Mouse (Mus musculus): ENCODE data around the gene Wasf3.

Gene Wasf3

GRCm38 (mm10) chr5:146384935-146385591 lies at the start of gene Wasf3:
TSS of gene Wasf3 (plus strand) at chr5:146384985.
- peak; percentile 91 for DNase-seq (ENCODE audit: low spot score)

- DNase-seq (ENCODE audit: low spot score) = no peak
Observed at GRCm38 (mm10) chr5:146338064-146338463, 46.7 kb upstream of the Wasf3 start.

GRCm38 (mm10) chr5:146340037-146340436 lies 44.7 kb upstream of the Wasf3 start:
- DNase-seq (ENCODE audit: low spot score) = no peak

DNA sequence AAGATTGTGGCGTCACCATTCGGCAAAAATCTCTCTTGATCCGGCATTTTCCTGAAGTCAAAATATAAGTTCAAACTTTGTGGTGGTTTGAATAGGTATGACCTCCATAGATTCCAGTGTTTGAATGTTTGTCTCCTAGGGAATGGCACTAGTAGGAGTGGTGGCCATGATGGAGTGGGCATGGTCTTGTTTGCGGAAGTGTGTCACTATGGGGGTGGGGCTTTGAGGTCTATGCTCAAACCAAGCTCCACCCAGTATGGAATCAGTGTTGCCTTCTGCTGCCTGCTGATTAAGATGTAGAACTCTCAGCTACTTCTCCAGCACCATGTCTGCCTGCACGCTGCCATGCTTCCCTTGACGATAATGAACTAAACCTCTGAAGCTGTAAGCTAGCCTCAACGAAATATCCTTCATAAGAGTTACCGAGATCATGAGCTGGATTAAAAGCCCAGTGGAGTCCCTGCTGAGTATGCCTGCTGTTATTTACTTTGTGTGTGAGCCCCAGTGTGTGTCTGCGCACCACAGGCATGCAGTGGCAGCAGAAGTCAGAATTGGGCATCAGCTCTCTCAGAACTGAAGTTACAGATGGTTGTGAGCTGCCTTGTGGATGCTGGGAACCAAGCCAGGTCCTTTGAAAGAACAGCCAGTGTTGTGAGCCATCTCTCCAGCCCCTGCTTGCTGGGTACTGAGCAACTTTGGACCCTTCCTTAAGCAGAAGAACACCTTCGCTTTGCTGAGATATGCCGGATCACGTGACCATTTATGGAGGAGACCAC lies 39.7 kb upstream of the Wasf3 start:
- DNase-seq (ENCODE audit: low spot score) = no peak

DNA sequence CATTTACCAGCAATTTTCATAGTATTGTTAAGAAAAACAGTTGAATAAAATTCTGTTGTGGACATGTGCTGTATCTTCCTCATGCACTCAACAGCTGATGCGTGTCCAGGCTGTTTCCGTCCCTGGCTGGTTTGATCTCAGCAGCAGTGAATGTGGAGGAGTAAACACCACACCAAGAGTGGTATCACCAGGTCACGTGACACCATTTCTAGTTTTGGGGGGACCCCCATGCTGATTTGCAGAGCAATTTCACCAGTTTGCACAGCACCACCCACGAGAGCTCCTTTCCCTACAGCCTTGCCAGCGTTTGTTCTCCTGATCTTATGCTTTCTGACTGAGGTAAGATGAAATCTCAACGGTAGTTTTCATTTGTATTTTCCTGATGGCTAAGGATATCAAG lies 37.7 kb upstream of the Wasf3 start:
- DNase-seq (ENCODE audit: low spot score) = no peak

DNA sequence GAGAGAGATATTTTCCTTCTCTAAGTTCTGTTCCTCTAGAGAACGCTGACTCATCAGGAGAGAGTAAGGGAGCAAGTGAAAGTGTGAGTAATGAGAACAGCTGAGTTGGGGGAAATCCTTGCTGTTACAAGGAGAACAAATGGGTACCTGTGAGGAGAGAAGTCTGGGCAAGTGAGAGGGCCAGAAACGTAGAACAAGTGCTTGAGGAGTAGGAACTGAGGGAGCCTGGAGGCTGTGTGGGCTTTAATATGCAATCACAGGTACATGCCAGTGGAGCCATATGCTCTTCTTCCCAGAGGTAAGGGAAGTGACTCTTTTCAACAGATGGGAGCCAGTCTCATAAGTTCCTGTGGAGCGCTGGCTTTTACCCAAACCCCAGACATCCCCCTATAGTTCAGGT lies 35.6 kb upstream of the Wasf3 start:
- DNase-seq (ENCODE audit: low spot score) = no peak

DNA sequence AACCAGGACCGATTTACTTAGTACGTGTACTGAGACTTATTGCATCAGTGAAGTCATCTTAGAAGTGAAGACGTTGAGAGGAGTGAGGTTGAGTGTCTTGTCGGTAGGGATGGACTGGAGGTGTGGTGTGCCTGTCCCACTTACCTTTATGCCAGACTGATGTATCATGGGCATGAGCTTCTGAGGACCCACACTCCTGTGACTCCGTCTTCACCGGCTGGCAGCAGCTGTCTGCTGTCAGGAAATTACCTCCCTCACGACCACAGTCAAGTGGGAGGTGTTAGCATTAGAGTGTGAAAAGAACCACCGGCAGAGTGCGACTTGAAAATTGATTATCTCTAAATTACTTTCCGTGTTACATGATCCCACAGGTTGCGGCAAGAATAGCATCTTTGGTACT lies 34.0 kb upstream of the Wasf3 start:
- no peak for DNase-seq (ENCODE audit: low spot score)

DNA sequence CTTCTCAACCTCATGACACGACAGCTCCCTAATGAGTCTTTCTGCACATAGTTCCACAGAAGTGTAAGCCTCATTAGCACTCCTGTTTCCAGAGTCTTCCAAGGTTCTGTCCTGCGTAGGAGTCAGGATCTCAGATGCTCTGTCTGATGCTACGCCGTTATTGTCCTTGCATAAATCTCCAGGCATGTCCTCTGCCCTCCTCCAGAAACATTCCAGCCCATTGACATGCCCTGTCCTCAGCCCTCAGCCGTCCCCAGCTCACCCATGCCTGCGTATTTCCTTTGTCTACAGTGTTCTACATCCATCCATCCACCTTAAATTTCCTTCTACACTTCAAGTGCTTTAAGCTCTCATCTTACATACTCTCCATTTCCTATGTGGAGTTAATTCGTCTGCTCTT lies 32.8 kb upstream of the Wasf3 start:
- no peak for DNase-seq (ENCODE audit: low spot score)

- peak; percentile 57 for DNase-seq (ENCODE audit: low spot score)
Observed at GRCm38 (mm10) chr5:146360386-146360785, 24.4 kb upstream of the Wasf3 start.

GRCm38 (mm10) chr5:146362711-146363110 lies 22.1 kb upstream of the Wasf3 start:
- DNase-seq (ENCODE audit: low spot score) = no peak

DNA sequence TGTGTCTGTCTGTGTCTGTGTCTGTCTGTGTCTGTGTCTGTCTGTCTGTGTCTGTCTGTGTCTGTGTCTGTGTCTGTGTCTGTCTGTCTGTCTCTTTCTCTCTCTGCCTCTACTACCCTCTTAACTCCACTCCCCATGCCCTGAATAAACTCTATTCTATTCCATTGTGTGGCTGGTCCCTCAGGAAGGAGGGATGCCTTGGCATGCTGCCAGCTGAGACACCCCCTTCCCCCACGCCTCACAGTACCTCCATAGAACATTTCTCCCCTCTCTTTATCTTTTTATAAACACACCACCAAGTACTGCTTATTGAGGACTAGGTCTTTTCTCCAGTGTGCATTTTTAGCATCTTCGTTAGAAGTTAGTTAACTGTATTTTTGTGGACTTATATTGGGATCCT lies 16.4 kb upstream of the Wasf3 start:
- peak; percentile 44 for DNase-seq (ENCODE audit: low spot score)

GRCm38 (mm10) chr5:146368971-146369370 lies 15.8 kb upstream of the Wasf3 start:
- DNase-seq (ENCODE audit: low spot score) = no peak

GRCm38 (mm10) chr5:146370794-146371193 lies 14.0 kb upstream of the Wasf3 start:
- no peak for DNase-seq (ENCODE audit: low spot score)

GRCm38 (mm10) chr5:146373238-146373637 lies 11.5 kb upstream of the Wasf3 start:
- no peak for DNase-seq (ENCODE audit: low spot score)

DNA sequence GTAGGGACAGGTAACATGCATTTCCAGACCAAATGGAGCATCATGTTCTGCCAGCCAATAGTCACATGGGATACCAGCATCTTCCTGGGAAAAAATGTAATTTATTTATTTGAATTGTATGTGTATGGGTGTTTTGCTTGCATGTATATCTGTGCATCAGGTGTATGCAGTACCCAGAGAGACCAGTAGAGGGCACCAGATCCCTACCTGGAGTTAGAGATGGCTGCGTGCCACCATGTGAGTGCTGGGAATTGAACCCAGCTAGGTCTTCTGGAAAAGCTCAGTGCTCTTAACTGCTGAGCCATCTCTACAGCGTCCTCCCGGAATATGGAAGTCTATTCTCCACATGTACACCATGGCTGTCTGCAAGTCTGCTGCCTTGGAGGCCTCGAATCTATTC lies 8.2 kb upstream of the Wasf3 start:
- DNase-seq (ENCODE audit: low spot score) = peak; percentile 65

DNA sequence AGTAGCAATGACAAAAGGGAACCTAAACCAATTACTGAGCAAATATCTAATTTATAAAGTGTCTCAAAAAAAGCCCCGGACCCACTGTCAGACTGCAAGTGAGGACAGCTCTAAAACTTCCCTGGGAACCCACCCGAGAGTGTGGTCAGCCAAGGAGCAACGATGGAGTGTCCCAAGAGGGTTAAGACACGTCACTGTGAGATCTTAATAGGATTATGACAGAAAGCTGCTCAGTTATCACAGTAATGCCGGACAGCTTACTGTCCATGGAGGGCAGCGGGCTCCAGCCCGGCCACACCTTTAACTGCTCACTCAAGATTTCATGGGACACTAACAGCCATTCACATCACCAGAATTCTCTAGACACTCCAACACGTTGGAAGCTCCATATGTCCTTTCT lies 4.7 kb upstream of the Wasf3 start:
- no peak for DNase-seq (ENCODE audit: low spot score)

GRCm38 (mm10) chr5:146382268-146382667 lies 2.5 kb upstream of the Wasf3 start:
- DNase-seq (ENCODE audit: low spot score) = peak; percentile 46

GRCm38 (mm10) chr5:146383401-146383800 lies 1.4 kb upstream of the Wasf3 start:
- no peak for DNase-seq (ENCODE audit: low spot score)

- no peak for DNase-seq (ENCODE audit: low spot score)
Observed at GRCm38 (mm10) chr5:146385989-146386388, 1.2 kb downstream of the Wasf3 start.

GRCm38 (mm10) chr5:146386906-146387305 lies 2.1 kb downstream of the Wasf3 start:
- DNase-seq (ENCODE audit: low spot score) = no peak

DNA sequence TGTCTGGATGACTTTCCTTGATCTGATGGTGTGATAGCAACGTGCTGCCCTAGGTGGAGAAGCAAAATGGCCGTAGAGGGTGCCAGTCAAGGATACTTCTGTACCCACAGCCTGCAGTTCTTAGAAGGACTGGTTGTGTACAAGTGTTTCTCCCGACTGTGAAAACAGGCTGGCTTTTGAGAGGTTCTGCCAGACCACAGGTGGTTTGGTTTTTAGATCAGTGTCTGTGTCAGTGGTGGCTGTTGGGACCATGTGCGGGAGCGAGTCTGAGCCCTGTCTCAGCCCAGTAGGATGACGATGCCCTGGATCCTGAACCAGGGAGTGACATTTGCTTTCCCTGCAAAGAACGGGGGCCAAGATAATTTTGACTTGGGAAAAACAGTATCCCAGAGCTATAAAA lies 9.8 kb downstream of the Wasf3 start:
- DNase-seq (ENCODE audit: low spot score) = no peak

DNA sequence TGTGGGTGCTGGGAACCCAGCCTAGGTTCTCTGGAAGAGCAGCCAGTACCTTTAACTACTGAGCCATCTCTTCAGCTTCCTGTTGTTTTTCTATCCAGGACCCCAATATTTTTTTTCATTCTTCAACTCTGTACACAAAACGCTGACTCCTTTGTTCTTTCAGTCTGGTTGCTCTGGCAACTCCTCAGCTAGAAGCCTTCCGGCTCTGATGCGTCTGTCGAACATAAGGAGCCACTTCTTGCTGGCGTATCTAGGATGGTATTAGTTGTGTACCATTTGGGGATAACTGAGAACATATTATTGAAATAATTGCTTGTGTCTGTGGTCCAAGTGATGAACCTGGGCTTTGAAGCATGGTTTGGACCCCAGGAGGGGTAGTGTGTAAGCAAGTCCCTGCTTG lies 12.5 kb downstream of the Wasf3 start:
- no peak for DNase-seq (ENCODE audit: low spot score)

GRCm38 (mm10) chr5:146398386-146399115 lies 13.8 kb downstream of the Wasf3 start:
- no peak for DNase-seq (ENCODE audit: low spot score)
